Mouse (Mus musculus): ENCODE data around the gene Nid1.
"Not testable (repeated sequence)": the region's sequence is repeated elsewhere in the genome, so short reads cannot be mapped to it uniquely, and the experiment has no call there.

The Nid1 gene

GRCm38 (mm10) chr13:13454249-13454648 is 16.9 kb downstream of the Nid1 start:
- DNase-seq: not testable (repeated sequence)

GRCm38 (mm10) chr13:13455632-13456492 is 18.5 kb downstream of the Nid1 start:
- DNase-seq: not testable (repeated sequence)

GRCm38 (mm10) chr13:13458138-13458737 is 20.9 kb downstream of the Nid1 start:
- DNase-seq: no peak

- DNase-seq: no peak
Measured at GRCm38 (mm10) chr13:13460521-13461138, 23.3 kb downstream of the Nid1 start.

GRCm38 (mm10) chr13:13461446-13462192 is 24.3 kb downstream of the Nid1 start:
- DNase-seq: no peak

- no peak for DNase-seq
Measured at GRCm38 (mm10) chr13:13463949-13464348, 26.6 kb downstream of the Nid1 start.

- DNase-seq: not testable (repeated sequence)
Measured at GRCm38 (mm10) chr13:13467249-13467648, 29.9 kb downstream of the Nid1 start.

- no peak for DNase-seq
Measured at GRCm38 (mm10) chr13:13468513-13468912, 31.2 kb downstream of the Nid1 start.

GRCm38 (mm10) chr13:13471334-13471757 is 34.0 kb downstream of the Nid1 start:
- no peak for DNase-seq

- not testable (repeated sequence) for DNase-seq
Measured at GRCm38 (mm10) chr13:13474464-13474863, 37.1 kb downstream of the Nid1 start.

- DNase-seq: no peak
Measured at GRCm38 (mm10) chr13:13474991-13475390, 37.6 kb downstream of the Nid1 start.

- no peak for DNase-seq
Measured at GRCm38 (mm10) chr13:13476568-13476967, 39.2 kb downstream of the Nid1 start.

GRCm38 (mm10) chr13:13477046-13477445 is 39.7 kb downstream of the Nid1 start:
- DNase-seq: no peak

- no peak for DNase-seq
Measured at GRCm38 (mm10) chr13:13479986-13480385, 42.6 kb downstream of the Nid1 start.

GRCm38 (mm10) chr13:13481033-13481432 is 43.7 kb downstream of the Nid1 start:
- DNase-seq: peak; percentile 25

GRCm38 (mm10) chr13:13481875-13482674 is 44.7 kb downstream of the Nid1 start:
- no peak for DNase-seq

GRCm38 (mm10) chr13:13484351-13484751 is 47.0 kb downstream of the Nid1 start:
- no peak for DNase-seq

GRCm38 (mm10) chr13:13484883-13485282 is 47.5 kb downstream of the Nid1 start:
- DNase-seq: no peak

- DNase-seq: no peak
Measured at GRCm38 (mm10) chr13:13485682-13486081, 48.3 kb downstream of the Nid1 start.

- no peak for DNase-seq
Measured at GRCm38 (mm10) chr13:13487851-13488250, 50.5 kb downstream of the Nid1 start.

GRCm38 (mm10) chr13:13489861-13490260 is 52.5 kb downstream of the Nid1 start:
- DNase-seq: no peak

GRCm38 (mm10) chr13:13492151-13492550 is 54.8 kb downstream of the Nid1 start:
- DNase-seq: no peak
